Mouse (Mus musculus) bone marrow macrophage, adult 2 months (primary cell): ENCODE results near the gene Colq. TPM values are rescaled to one million over a fixed set of nuclear protein-coding genes. Genes with fewer than 3 reads are reported as not detected.

Source experiments
- H3K27ac ChIP-seq: 2 replicates; pipeline ENCODE4 v1.5.1; 2012; ENCODE audit warnings: low read depth, low read length; ENCODE audit not compliant: insufficient read depth
- H3K4me1 ChIP-seq: 2 replicates; pipeline ENCODE4 v1.6.1; 2012; ENCODE audit warnings: low read length; ENCODE audit not compliant: control insufficient read depth, insufficient read depth
- H3K4me3 ChIP-seq: 2 replicates; pipeline ENCODE4 v1.5.1; 2012; ENCODE audit warnings: mild to moderate bottlenecking, low read length, moderate library complexity; ENCODE audit not compliant: insufficient read depth
- CTCF ChIP-seq: IDR thresholded peaks from 2 replicates; pipeline ENCODE4 v1.5.1; 2012; ENCODE audit warnings: low read depth, mild to moderate bottlenecking, low read length, moderate library complexity
- POLR2A ChIP-seq: IDR thresholded peaks from 2 replicates; pipeline ENCODE4 v1.6.1; 2012; ENCODE audit warnings: mild to moderate bottlenecking, low read depth, low read length, borderline replicate concordance
- polyA plus RNA-seq: library from polyadenylated mRNA; stranded (reverse); fragments of >200 nt; gene quantifications from 2 replicates; pipeline ENCODE4 v1.2.4, GENCODE M21; 2012; ENCODE audit not compliant: missing spikeins, insufficient read depth, insufficient read length

Gene Colq
- polyA plus RNA-seq, 1 experiment, result not detected

GRCm38 (mm10) chr14:31559216-31559615 is 31.9 kb downstream of the Colq start:
- no peak for TF ChIP-seq POLR2A
- TF ChIP-seq CTCF, result no peak
- Histone ChIP-seq H3K27ac (no peak overlapping the region), H3K4me1 (0 out of 2 replicates have a peak, but pooled peaks cover 4% of the 10 kb centered on the region), H3K4me3 (no peak overlapping the region)

DNA sequence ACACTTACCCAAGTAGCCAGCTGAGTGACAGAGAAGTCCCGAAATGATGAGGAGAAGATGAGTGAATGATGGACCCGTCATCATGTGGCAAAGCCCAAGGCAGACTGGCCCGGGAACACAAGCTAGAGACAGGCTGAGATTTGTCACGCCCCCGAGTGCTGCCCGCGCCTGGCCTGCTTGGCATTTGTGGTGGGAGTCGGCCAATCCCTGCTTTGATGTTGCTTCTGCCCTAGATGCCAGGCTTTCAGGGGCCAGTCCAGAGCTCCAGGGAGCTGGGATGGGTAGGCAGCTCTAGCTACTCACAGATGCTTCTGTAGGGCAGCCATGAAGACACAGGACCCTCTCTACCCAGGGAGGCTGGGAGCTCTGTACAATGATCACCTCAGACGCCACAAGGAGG is 33.4 kb downstream of the Colq start:
- TF ChIP-seq POLR2A, result no peak
- no peak for TF ChIP-seq CTCF
- Histone ChIP-seq H3K4me3 (no peak overlapping the region), H3K27ac (no peak overlapping the region), H3K4me1 (0 out of 2 replicates have a peak, but pooled peaks cover 4% of the 10 kb centered on the region)

- Histone ChIP-seq H3K27ac (no peak overlapping the region), H3K4me1 (no peaks in the 10 kb centered on the region), H3K4me3 (no peak overlapping the region)
- TF ChIP-seq CTCF, result no peak
- TF ChIP-seq POLR2A, result no peak
Measured at GRCm38 (mm10) chr14:31557273-31557672, 33.9 kb downstream of the Colq start.

GRCm38 (mm10) chr14:31556526-31557260 is 34.5 kb downstream of the Colq start:
- Histone ChIP-seq H3K27ac (no peak overlapping the region), H3K4me3 (no peak overlapping the region), H3K4me1 (no peaks in the 10 kb centered on the region)
- TF ChIP-seq CTCF, result no peak
- TF ChIP-seq POLR2A, result no peak

DNA sequence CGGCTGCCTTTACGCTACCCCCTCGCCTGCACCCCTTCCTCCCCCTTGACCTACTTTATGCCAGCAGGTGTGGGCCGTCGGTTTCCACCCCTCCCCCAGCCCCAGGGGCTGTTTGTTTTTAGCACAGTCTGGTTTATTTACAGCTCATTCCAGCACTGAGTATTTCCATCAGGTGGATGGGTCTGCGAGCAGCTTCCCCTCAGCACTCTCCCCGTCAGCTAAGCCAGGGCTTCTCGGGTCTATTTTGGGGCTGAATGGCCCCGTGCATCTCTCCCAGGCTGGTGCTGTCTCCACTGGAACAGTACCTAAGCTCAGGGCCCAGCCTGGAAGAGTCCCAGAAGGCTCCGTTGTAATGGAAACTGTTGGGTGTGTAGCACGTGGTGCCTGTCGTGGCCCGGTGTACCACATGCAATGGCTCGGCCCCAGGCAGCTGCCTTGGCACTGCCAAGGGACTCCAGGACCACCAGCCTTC is 35.1 kb downstream of the Colq start:
- TF ChIP-seq POLR2A, result no peak
- no peak for TF ChIP-seq CTCF
- no peak overlapping the region for H3K27ac ChIP-seq
- H3K4me1 ChIP-seq, result no peaks in the 10 kb centered on the region
- H3K4me3 ChIP-seq, result no peak overlapping the region

DNA sequence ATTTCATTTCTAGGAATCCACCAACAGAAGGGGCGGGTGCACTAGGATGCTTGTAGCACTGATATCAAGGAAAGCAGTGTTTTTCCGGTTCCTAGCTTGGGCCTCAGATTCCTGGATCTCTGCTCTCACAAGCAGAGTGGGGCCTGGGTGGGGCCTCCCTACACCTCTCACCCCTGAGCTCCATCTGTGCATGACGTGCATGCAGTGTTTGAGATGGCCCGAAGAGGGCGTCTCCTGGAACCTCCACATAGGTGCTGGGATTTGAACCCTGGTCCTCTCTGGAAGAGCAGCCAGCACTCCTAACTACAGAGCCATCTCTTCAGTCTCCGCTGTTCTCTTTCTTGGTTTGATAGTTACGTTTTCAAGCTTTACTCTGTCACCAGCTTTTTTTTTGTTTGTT is 36.1 kb downstream of the Colq start:
- TF ChIP-seq POLR2A (no peak), CTCF (no peak)
- Histone ChIP-seq H3K27ac (no peak overlapping the region), H3K4me1 (0 out of 2 replicates have a peak, but pooled peaks cover 3% of the 10 kb centered on the region), H3K4me3 (no peak overlapping the region)

GRCm38 (mm10) chr14:31543885-31544442 is 47.2 kb downstream of the Colq start:
- Histone ChIP-seq H3K4me3 (no peak overlapping the region), H3K4me1 (peaks cover 3% of the 10 kb centered on the region; the same call in 1 of the 2 replicates)
- TF ChIP-seq POLR2A, result no peak
- no peak for TF ChIP-seq CTCF

GRCm38 (mm10) chr14:31537298-31537697 is 53.8 kb downstream of the Colq start:
- Histone ChIP-seq H3K4me3 (no peak overlapping the region), H3K27ac (no peak overlapping the region), H3K4me1 (peaks cover 21% of the 10 kb centered on the region)
- TF ChIP-seq CTCF, result no peak
- no peak for TF ChIP-seq POLR2A

More at GRCm38 (mm10) chr14:31543885-31544442, 47.2 kb downstream of the Colq start:
- H3K27ac ChIP-seq, result no peak overlapping the region

- peaks cover 22% of the 10 kb centered on the region for H3K4me1 ChIP-seq
- TF ChIP-seq POLR2A, result no peak
- no peak for TF ChIP-seq CTCF
- H3K27ac ChIP-seq, result no peak overlapping the region
Measured at GRCm38 (mm10) chr14:31532656-31533055, 58.5 kb downstream of the Colq start.

GRCm38 (mm10) chr14:31531506-31532148 is 59.5 kb downstream of the Colq start:
- no peak overlapping the region for H3K27ac ChIP-seq
- TF ChIP-seq POLR2A, result no peak
- no peak for TF ChIP-seq CTCF
- peaks cover 16% of the 10 kb centered on the region for H3K4me1 ChIP-seq
- no peak overlapping the region for H3K4me3 ChIP-seq

More at GRCm38 (mm10) chr14:31532656-31533055, 58.5 kb downstream of the Colq start:
- H3K4me3 ChIP-seq, result no peak overlapping the region
